Mouse (Mus musculus) small intestine, adult 2 months (tissue): ENCODE results near the gene Ago4. TPM values are rescaled to one million over a fixed set of nuclear protein-coding genes. Genes with fewer than 3 reads are reported as not detected.
A peak's percentile ranks its signal among the peaks of the same experiment; 100 is the strongest.

ENCODE experiments used
- H3K27ac ChIP-seq: fragments of 200-500 bp; 2 replicates; pipeline ENCODE4 v1.5.1; 2012; ENCODE audit warnings: low read depth, low read length, control low read depth, inconsistent platforms; ENCODE audit not compliant: insufficient read depth
- H3K27me3 ChIP-seq: fragments of 200-500 bp; 2 replicates; pipeline ENCODE4 v1.6.1; 2012; ENCODE audit warnings: mild to moderate bottlenecking, moderate library complexity, low read length, inconsistent platforms; ENCODE audit not compliant: control insufficient read depth, insufficient read depth
- H3K36me3 ChIP-seq: fragments of 200-500 bp; 2 replicates; pipeline ENCODE4 v1.6.1; 2012; ENCODE audit warnings: mild to moderate bottlenecking, low read length, control low read depth, inconsistent platforms; ENCODE audit not compliant: control insufficient read depth, insufficient read depth
- H3K4me1 ChIP-seq: fragments of 200-500 bp; 2 replicates; pipeline ENCODE4 v1.6.1; 2012; ENCODE audit warnings: low read length, inconsistent platforms, mixed read lengths; ENCODE audit not compliant: control insufficient read depth, insufficient read depth, insufficient read length
- H3K4me3 ChIP-seq: fragments of 200-500 bp; 2 replicates; pipeline ENCODE4 v1.5.1; 2012; ENCODE audit warnings: low read depth, mild to moderate bottlenecking, control low read depth, inconsistent platforms, low read length, moderate library complexity
- CTCF ChIP-seq: fragments of 200-500 bp; IDR thresholded peaks from 2 replicates; pipeline ENCODE4 v1.5.1; 2012; ENCODE audit warnings: low read depth, mild to moderate bottlenecking, control low read depth, inconsistent platforms, low read length, moderate library complexity, mixed read lengths; ENCODE audit not compliant: insufficient replicate concordance, insufficient read length; ENCODE audit errors: extremely low read depth
- POLR2A ChIP-seq: fragments of 200-500 bp; IDR thresholded peaks from 2 replicates; pipeline ENCODE4 v1.6.1; 2012; ENCODE audit warnings: low read depth, mild to moderate bottlenecking, control low read depth, inconsistent platforms, low read length, moderate library complexity
- WGBS: fragments of 180-500 bp; shearing (Covaris S2); methylation state at CpG from one replicate; pipeline ENCODE4 v1.1.7; 2018; 5-methylcytosine and 5-hydroxymethylcytosine counted together
- polyA plus RNA-seq: library from polyadenylated mRNA; depleted of rRNA; stranded (reverse); fragments of >200 nt; gene quantifications from 2 replicates; pipeline ENCODE4 v1.2.3, GENCODE M21; 2012; rRNA removed

The Ago4 gene
- 0.22 and 0.63 TPM in 2 replicates for polyA plus RNA-seq

DNA sequence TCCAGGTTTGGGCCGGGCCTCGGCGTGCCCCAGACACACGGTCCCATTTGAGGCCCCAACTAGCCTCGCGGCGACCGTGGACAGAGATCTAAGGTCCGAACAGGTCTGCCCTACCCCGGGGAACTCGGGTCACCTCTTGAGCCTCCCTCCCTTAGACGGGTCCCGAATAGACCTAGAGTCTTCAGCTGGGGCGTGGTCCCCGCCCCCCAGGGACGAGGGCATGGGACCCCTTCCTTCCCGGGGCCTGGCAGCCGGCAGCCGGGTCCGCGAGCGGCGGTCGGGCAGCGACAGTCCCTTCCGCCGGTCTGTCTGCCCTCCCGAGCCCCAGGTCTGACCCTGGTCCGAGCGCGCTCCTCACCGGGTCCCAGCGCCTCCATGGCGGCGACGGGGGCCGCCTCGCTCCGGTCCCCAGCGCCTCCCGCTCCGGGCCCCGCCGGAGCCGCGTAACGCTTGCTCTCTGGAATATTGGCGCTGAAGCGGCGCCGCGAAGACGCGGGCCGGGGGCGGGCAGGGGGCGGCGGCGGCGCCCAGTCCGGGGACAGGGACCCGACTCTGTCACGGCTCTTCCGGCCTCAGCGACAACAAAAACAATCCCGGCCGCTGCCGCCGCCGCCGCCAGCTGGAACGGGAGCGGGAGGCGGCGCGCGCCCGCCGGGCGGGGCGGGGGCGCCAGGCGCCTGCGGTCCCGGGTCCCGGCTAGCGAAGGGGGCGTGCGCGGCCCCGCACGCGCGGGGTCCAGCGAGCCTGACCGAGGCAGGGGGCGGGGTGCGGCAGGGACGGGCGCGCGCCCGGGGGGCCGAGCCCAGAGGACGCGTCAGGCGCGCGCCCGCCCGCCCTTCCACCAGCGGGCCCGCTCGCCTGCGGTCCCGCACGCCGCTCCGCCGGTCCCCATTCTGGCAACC lies at the start of gene Ago4:
Ago4 (minus strand) TSS at position 646 of the 902 bp plus-strand sequence.
- Histone ChIP-seq H3K4me3 (peak within 1 kb of the TSS; percentile 98), H3K27me3 (0 out of 2 replicates have a peak, but pooled peaks cover 8% of the 10 kb centered on the region), H3K36me3 (no peaks in the 10 kb centered on the region), H3K27ac (no peak within 1 kb of the TSS), H3K4me1 (no peaks in the 10 kb centered on the region)
- WGBS, result under 1% methylated on average over 116 of the region's 120 CpGs
- no peak for TF ChIP-seq CTCF
- no peak for TF ChIP-seq POLR2A

DNA sequence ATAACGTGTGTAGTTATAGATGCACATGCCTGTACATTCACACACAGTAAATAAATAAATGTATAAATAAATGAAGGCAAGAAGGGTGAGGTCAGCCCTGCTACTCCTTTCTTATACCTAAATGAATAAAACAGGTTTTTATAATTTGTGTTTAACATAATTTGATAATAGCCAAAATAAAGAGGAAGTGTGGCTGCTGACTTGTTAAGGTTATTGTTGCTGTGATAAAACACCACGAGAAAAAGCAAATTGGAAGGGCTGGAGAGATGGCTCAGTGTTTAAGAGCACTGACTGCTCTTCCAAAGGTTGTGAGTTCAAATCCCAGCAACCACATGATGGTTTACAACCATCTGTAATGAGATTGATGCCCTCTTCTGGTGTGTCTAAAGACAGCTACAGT lies 45.8 kb upstream of the Ago4 start:
- H3K27me3 ChIP-seq, result no peaks in the 10 kb centered on the region
- 76% methylated on average over 2 of the region's 2 CpGs for WGBS
- no peaks in the 10 kb centered on the region for H3K4me1 ChIP-seq
- TF ChIP-seq POLR2A (no peak), CTCF (no peak)
- H3K36me3 ChIP-seq, result peaks cover 12% of the 10 kb centered on the region
- H3K4me3 ChIP-seq, result no peak overlapping the region
- H3K27ac ChIP-seq, result no peak overlapping the region

DNA sequence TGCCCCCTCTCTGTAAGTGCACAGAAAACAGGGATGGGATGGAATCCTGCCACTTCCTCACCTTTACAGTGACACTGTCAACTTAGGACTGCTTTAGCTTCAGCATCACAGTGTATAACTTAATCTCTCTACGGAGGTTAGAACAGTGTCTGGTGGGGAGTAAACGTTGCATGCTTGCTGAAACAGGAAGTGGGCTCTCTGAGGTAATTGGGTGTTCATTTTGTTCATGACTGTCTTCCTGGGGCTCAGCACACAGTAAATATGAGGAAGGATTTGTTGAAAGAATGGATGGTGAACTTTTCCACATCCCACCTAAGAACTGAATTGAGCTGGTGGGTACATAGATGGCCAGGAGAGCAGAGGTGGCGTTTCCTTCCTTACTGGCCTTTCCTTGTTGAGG lies 44.6 kb upstream of the Ago4 start:
- Histone ChIP-seq H3K27ac (no peak overlapping the region), H3K4me1 (no peaks in the 10 kb centered on the region), H3K27me3 (no peaks in the 10 kb centered on the region), H3K36me3 (peaks cover 13% of the 10 kb centered on the region), H3K4me3 (no peak overlapping the region)
- 81% methylated on average over 3 of the region's 3 CpGs for WGBS
- no peak for TF ChIP-seq CTCF
- TF ChIP-seq POLR2A, result no peak

DNA sequence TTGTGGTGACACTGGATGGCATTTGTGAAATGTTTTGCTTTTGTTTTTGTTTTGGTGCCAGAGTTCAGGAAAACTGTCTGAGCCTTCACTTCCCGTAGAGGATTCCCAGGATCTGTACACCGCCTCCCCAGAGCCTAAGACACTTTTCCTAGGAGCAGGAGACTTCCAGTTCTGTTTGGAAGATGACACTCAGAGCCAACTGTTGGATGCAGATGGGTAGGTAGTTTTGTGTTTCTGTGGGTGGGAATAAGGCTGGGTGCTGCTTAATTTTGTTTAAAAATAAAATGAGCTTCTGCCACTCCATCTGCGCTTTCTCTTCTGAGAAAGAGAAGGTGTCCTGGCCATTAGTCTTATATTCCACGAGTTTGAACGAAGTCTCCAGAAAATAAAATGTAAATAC lies 43.0 kb upstream of the Ago4 start:
- Histone ChIP-seq H3K27ac (no peak overlapping the region), H3K27me3 (no peaks in the 10 kb centered on the region), H3K4me1 (no peaks in the 10 kb centered on the region), H3K4me3 (no peak overlapping the region), H3K36me3 (peaks cover 14% of the 10 kb centered on the region)
- WGBS, result 86% methylated on average over 5 of the region's 5 CpGs
- no peak for TF ChIP-seq POLR2A
- TF ChIP-seq CTCF, result no peak

DNA sequence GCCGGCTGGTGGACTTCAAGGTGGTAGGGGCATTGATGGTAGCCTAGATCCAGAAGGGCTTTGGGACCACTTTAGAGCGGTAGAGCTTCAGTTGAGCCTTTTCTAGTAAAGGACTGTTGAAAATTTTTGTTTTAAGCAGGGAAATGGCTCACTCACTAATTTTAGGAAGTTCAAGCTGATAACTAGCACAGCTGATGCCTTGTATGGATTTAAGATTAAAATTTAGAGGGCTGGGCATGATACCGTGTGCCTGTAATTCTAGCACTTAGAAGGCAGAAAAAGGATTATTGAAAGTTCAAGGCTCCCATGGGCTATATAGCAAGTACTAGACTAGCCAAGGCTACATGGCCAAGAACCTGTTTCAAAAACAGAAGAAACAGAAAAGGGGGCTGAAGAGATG lies 36.5 kb upstream of the Ago4 start:
- peaks cover 4% of the 10 kb centered on the region; the same call in 1 of the 2 replicates for H3K36me3 ChIP-seq
- no peaks in the 10 kb centered on the region for H3K27me3 ChIP-seq
- no peak for TF ChIP-seq CTCF
- no peak for TF ChIP-seq POLR2A
- H3K27ac ChIP-seq, result no peak overlapping the region
- H3K4me3 ChIP-seq, result no peak overlapping the region
- no peaks in the 10 kb centered on the region for H3K4me1 ChIP-seq
- WGBS, result 89% methylated on average over 3 of the region's 3 CpGs

DNA sequence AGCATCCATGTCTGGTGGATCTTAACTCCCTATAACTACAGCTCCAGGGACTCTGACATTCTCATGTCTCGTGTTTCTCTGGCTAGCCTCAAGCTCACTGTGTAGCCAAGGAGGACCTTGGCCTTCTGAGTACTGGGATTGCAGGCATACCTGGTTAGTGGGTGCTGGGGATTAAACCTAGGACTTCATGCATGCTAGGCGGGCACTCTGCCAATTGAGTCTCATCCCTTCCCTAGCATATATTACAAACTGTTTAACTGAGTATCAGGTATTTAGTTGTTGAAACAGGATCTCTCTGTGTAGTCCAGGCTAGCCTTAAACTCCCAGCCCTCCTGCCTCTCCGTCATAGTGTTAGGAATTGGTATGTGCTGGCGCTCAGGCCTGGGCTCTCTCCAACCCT lies 34.0 kb upstream of the Ago4 start:
- Histone ChIP-seq H3K4me1 (no peaks in the 10 kb centered on the region), H3K27ac (no peak overlapping the region), H3K27me3 (no peaks in the 10 kb centered on the region), H3K36me3 (no peaks in the 10 kb centered on the region; the same call in 1 of the 2 replicates), H3K4me3 (no peak overlapping the region)
- WGBS, result 94% methylated on average over 4 of the region's 4 CpGs
- TF ChIP-seq POLR2A (no peak), CTCF (no peak)

DNA sequence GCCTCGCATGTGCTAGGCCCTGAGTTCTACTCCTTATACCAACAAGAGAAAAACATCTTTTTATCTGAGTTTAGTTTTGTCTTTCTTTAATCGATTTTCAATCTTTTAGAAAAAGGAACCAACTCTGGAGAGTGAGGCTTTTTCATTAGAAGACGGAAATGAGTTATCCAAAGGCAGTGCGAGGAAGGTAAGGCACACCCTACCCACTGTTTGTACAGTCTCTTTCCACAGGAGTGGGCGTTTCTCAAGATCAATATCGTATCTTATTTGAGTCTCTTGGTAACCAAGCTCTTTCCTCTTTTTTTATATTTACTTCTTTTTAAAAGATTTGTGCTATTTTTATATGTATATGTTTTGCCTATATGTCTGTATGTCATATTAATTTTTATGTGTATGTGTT lies 30.5 kb upstream of the Ago4 start:
- H3K27ac ChIP-seq, result no peak overlapping the region
- no peak overlapping the region for H3K4me3 ChIP-seq
- H3K4me1 ChIP-seq, result no peaks in the 10 kb centered on the region
- 78% methylated on average over 6 of the region's 6 CpGs for WGBS
- no peak for TF ChIP-seq CTCF
- TF ChIP-seq POLR2A, result no peak
- peaks cover 1% of the 10 kb centered on the region for H3K36me3 ChIP-seq
- no peaks in the 10 kb centered on the region for H3K27me3 ChIP-seq
